Mouse (Mus musculus) CH12.LX (cell line): Measurements from ENCODE around the gene Ndst2.

Experiments used
- IRF4 ChIP-seq: IDR thresholded peaks from 2 replicates; pipeline ENCODE4 v1.6.1; 2014; ENCODE audit warnings: low read depth, mild to moderate bottlenecking, inconsistent platforms, low read length, improper control_type of control experiment
- MYC ChIP-seq: IDR thresholded peaks from 2 replicates; pipeline ENCODE4 v1.6.1; 2011; ENCODE audit warnings: low read depth, mild to moderate bottlenecking, improper control_type of control experiment, low read length
- SIN3A ChIP-seq: IDR thresholded peaks from 2 replicates; pipeline ENCODE4 v1.6.1; 2012; ENCODE audit warnings: low read length, improper control_type of control experiment, inconsistent platforms
- UBTF ChIP-seq: IDR thresholded peaks from 2 replicates; pipeline ENCODE4 v1.6.1; 2012; ENCODE audit warnings: low read depth, mild to moderate bottlenecking, inconsistent platforms, low read length, improper control_type of control experiment, moderate library complexity
- ZC3H11A ChIP-seq: IDR thresholded peaks from 2 replicates; pipeline ENCODE4 v1.6.1; 2012; ENCODE audit warnings: low read depth, mild to moderate bottlenecking, inconsistent platforms, low read length, improper control_type of control experiment

- no peak for TF ChIP-seq IRF4
- TF ChIP-seq MYC: no peak
- TF ChIP-seq SIN3A: no peak
- TF ChIP-seq ZC3H11A: no peak
- TF ChIP-seq UBTF: no peak
Measured at GRCm38 (mm10) chr14:20682498-20682897, 51.9 kb downstream of the Ndst2 start.
